Mouse (Mus musculus) heart, embryonic 12.5 days (tissue): ENCODE measurements around the gene Gab1. TPM values are rescaled to one million over a fixed set of nuclear protein-coding genes. Genes with fewer than 3 reads are reported as not detected.

ENCODE experiments used
- ATAC-seq: fragments of 200-750 bp; cut with Nextera tagmentation; 2 replicates; pipeline ENCODE4 v1.8.0; 2017; ENCODE audit warnings: moderate TSS enrichment, moderate library complexity; ENCODE audit not compliant: insufficient number of reproducible peaks, low FRiP score
- H3K27ac ChIP-seq: fragments of 300-500 bp; sonication (generic); 2 replicates; pipeline ENCODE4 v1.5.1; 2016; ENCODE audit warnings: mild to moderate bottlenecking, moderate library complexity; ENCODE audit not compliant: poor library complexity, severe bottlenecking
- H3K27me3 ChIP-seq: fragments of 300-500 bp; sonication (generic); replicated peaks from 2 replicates; pipeline ENCODE4 v1.6.1; 2016; ENCODE audit warnings: mild to moderate bottlenecking, moderate library complexity
- H3K36me3 ChIP-seq: fragments of 300-500 bp; sonication (generic); 2 replicates; pipeline ENCODE4 v1.6.1; 2016; ENCODE audit warnings: mild to moderate bottlenecking, moderate library complexity
- H3K4me1 ChIP-seq: fragments of 300-500 bp; sonication (generic); replicated peaks from 2 replicates; pipeline ENCODE4 v1.6.1; 2016; ENCODE audit warnings: mild to moderate bottlenecking
- H3K4me2 ChIP-seq: fragments of 300-500 bp; sonication (generic); 2 replicates; pipeline ENCODE4 v1.6.1; 2016; ENCODE audit warnings: mild to moderate bottlenecking, moderate library complexity
- H3K4me3 ChIP-seq: fragments of 300-500 bp; sonication (generic); 2 replicates; pipeline ENCODE4 v1.5.1; 2016; ENCODE audit warnings: mild to moderate bottlenecking
- H3K9ac ChIP-seq: fragments of 300-500 bp; sonication (generic); 2 replicates; pipeline ENCODE4 v1.6.1; 2016; ENCODE audit warnings: mild to moderate bottlenecking, moderate library complexity
- H3K9me3 ChIP-seq: fragments of 300-500 bp; sonication (generic); replicated peaks from 2 replicates; pipeline ENCODE4 v1.6.1; 2016; ENCODE audit warnings: mild to moderate bottlenecking, moderate library complexity
- WGBS: fragments of 180-500 bp; shearing (Covaris S2); methylation state at CpG from one replicate; pipeline ENCODE4 v1.1.7; 2016; 5-methylcytosine and 5-hydroxymethylcytosine counted together
- polyA plus RNA-seq: library from polyadenylated mRNA; unstranded; fragments of >200 nt; fragmentation: Nextera tagmentation; extraction: Ambion mirVana; gene quantifications from 2 replicates; pipeline ENCODE4 v1.2.1, GENCODE M21; 2016

Gene Gab1
- polyA plus RNA-seq, 1 experiment from 2014 or later = 42.5 TPM

GRCm38 (mm10) chr8:80871400-80871799, 8.9 kb downstream of the Gab1 start:
- Histone ChIP-seq H3K4me3 (no peak overlapping the region), H3K27ac (peak overlapping the region; percentile 87), H3K4me1 (peaks cover 74% of the 10 kb centered on the region), H3K27me3 (no peaks in the 10 kb centered on the region), H3K36me3 (no peaks in the 10 kb centered on the region), H3K9me3 (no peaks in the 10 kb centered on the region), H3K9ac (0 out of 2 replicates have a peak overlapping the region, but pooled peaks have one; percentile 53), H3K4me2 (peak overlapping the region; percentile 56; the same call in 1 of the 2 replicates)
- 84% methylated on average over 6 of the region's 6 CpGs for WGBS
- no peak for ATAC-seq

DNA sequence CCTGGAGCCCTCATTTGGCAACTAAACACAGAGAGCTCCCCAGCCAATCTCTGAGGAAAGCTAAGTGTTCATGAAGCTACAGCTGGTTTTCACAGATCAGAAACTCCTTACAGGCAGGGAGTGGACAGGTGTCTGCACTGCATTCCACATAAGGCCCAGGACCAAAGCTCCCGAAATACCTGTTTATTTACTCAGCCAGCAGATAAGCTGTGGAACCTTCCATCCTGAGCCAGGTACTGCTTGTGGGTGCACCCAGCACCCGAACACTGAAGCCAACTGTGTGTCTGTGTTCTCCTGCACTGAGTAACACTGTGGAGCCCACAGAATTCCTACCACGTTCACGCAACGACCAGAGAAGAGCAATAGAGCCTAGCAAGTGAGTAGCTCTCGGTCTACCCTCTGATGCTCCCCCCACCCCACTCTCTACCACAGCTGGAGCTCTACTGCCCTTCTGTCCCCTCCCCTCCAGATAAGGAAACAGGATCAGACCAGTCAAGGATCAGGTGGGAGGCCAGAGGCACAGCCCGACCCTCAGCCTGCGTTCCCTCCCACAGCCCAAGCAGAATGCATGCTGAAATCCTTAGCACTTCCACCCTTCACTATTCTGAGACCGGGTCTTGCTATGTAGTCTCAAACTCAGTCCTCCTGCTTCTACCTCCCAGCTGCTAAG, 9.6 kb downstream of the Gab1 start:
- Histone ChIP-seq H3K27me3 (no peaks in the 10 kb centered on the region), H3K27ac (peak overlapping the region; percentile 87), H3K36me3 (no peaks in the 10 kb centered on the region), H3K4me3 (peak overlapping the region; percentile 6; the same call in 1 of the 2 replicates), H3K9ac (peak overlapping the region; percentile 53; the same call in 1 of the 2 replicates), H3K9me3 (no peaks in the 10 kb centered on the region), H3K4me2 (peak overlapping the region; percentile 56), H3K4me1 (peaks cover 81% of the 10 kb centered on the region)
- ATAC-seq = peak; percentile 70
- 25% methylated on average over 9 of the region's 9 CpGs for WGBS

DNA sequence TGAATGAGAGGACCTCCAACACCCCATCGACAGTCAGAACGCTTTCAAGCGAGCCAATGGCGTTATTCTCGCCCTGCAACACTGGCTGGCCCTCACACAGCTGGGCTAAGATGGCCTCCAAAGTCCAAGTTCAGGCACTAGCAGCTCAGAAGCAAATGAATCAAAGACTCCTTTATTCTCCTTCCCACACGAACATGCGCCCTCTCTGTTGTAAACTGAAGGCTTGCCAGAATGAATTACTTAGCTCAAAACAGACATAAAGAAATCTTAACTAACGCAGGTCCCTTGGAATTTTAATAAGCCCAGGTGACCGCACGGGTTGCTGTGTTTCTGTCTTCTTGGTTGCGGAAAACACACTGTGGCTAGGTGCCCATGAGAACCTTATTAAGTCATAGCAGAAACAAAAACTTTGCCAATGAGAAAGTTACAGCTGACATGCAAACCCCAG, 10.4 kb downstream of the Gab1 start:
- ATAC-seq = no peak
- WGBS = 53% methylated on average over 11 of the region's 11 CpGs
- no peak overlapping the region for H3K9ac ChIP-seq

DNA sequence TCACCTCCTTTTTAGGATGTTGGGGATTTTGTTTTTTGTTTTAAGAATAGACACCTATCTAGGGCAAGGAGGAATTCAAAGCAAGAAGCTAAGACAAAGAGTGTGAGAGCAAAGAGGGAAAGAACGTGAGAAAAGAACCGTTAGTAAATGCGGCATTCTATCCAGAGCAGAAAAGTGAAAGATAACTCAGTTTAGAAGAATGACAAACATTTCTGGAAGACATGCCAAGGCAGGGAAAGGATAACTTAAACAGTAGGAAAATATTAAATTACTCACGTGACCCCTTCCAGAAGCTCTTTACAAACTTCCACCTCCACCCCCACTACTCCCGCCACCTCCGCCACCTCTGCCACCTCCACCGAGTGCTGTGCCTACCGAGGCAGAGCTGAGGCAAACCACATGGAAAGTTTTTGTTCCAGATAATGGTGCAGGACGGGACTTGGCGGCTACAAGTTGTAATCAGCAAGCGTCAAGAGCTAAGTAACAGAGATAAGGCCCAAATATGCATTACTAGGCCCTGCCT, 11.5 kb downstream of the Gab1 start:
- no peaks in the 10 kb centered on the region for H3K9me3 ChIP-seq
- peak overlapping the region; percentile 56 for H3K4me2 ChIP-seq
- 4% methylated on average over 11 of the region's 11 CpGs for WGBS
- no peaks in the 10 kb centered on the region for H3K27me3 ChIP-seq
- H3K27ac ChIP-seq = peak overlapping the region; percentile 87
- peaks cover 83% of the 10 kb centered on the region for H3K4me1 ChIP-seq
- peak overlapping the region; percentile 34 for H3K4me3 ChIP-seq
- ATAC-seq = peak; percentile 70
- H3K9ac ChIP-seq = no peak overlapping the region
- peaks cover 10% of the 10 kb centered on the region for H3K36me3 ChIP-seq

More for the DNA sequence above, 10.4 kb downstream of the Gab1 start:
- no peaks in the 10 kb centered on the region for H3K9me3 ChIP-seq
- peaks cover 89% of the 10 kb centered on the region for H3K4me1 ChIP-seq
- H3K36me3 ChIP-seq = peaks cover 7% of the 10 kb centered on the region
- peak overlapping the region; percentile 87 for H3K27ac ChIP-seq
- no peaks in the 10 kb centered on the region for H3K27me3 ChIP-seq
- H3K4me2 ChIP-seq = peak overlapping the region; percentile 56
- H3K4me3 ChIP-seq = no peak overlapping the region

DNA sequence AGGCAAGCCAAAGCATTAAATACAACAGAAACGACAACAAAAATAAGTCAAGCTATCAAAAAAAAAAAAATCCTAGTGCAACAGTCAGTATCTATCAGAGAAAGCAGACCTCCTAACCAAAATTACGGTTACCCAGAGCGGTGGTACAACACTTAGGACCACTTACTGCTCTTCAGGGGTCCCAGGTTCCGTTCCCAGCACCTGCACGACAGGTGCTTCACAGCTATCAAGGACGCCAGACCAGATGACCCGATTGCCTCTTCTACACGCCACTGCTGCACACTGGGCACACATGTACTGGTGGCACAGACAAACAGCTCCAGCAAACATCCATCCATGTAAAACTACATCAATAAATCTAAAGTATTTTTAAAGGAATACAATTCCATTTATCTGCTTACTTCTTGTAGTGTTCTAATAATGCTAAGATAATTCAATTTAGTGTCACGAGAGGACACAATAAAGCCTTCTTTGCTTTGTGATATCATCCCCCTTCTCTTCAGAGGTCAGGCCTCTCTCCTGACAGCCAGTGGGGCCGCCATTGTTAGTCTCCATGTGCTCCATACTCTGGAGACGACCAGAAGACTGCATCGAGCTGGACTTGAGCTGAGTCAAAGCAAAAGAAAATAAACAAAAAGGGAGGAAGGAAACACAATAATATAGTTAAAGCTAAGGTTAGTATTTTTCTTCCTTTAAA, 12.2 kb downstream of the Gab1 start:
- H3K27me3 ChIP-seq = no peaks in the 10 kb centered on the region
- 67% methylated on average over 12 of the region's 12 CpGs for WGBS
- H3K9ac ChIP-seq = no peak overlapping the region; the same call in 1 of the 2 replicates
- peaks cover 83% of the 10 kb centered on the region for H3K4me1 ChIP-seq
- peak overlapping the region; percentile 19 for H3K4me3 ChIP-seq
- H3K27ac ChIP-seq = peak overlapping the region; percentile 84
- no peak for ATAC-seq
- no peaks in the 10 kb centered on the region for H3K9me3 ChIP-seq
- peaks cover 13% of the 10 kb centered on the region for H3K36me3 ChIP-seq
- H3K4me2 ChIP-seq = peak overlapping the region; percentile 57

- WGBS = 58% methylated on average over 3 of the region's 3 CpGs
- peaks cover 14% of the 10 kb centered on the region for H3K36me3 ChIP-seq
- H3K9me3 ChIP-seq = no peaks in the 10 kb centered on the region
- peak overlapping the region; percentile 57 for H3K4me2 ChIP-seq
- no peak overlapping the region for H3K9ac ChIP-seq
- H3K27me3 ChIP-seq = no peaks in the 10 kb centered on the region
- H3K27ac ChIP-seq = peak overlapping the region; percentile 84
- ATAC-seq = no peak
- H3K4me3 ChIP-seq = peak overlapping the region; percentile 19
- H3K4me1 ChIP-seq = peaks cover 83% of the 10 kb centered on the region
Measured at GRCm38 (mm10) chr8:80867598-80867997, 12.7 kb downstream of the Gab1 start.

DNA sequence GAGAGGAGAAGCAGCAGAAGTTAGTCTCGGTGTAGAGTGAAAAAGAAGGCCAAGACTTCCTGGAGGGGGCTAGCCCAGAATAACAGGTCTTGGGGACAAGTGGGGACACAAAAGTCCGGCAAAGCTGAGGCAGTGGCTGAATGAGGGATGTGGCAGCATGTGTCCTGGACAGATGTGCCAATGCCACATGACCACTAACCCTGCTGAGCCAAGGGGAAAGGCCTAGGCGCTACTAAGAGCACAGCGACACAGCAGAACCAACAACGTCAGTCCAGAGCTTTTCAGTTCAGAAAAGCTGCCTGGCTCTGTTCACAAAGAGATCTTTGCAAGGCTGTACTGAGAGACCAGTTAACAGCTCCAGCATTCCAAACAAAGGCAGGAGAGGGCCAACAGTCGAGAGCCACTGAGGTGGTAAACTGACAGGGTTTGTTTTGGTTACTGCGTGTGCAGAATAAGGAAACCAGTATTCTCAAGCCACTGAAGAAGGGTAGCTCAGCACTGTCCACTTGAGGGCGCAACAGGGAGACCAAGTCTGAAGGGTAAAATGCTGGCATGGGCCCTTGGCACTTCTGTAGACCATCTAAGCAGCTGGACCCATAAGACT, 15.0 kb downstream of the Gab1 start:
- Histone ChIP-seq H3K9ac (0 out of 2 replicates have a peak overlapping the region, but pooled peaks have one; percentile 28), H3K4me2 (no peak overlapping the region), H3K27me3 (no peaks in the 10 kb centered on the region), H3K36me3 (peaks cover 21% of the 10 kb centered on the region), H3K4me3 (no peak overlapping the region), H3K9me3 (no peaks in the 10 kb centered on the region), H3K4me1 (peaks cover 69% of the 10 kb centered on the region), H3K27ac (peak overlapping the region; percentile 84)
- no peak for ATAC-seq
- WGBS = 73% methylated on average over 8 of the region's 8 CpGs

GRCm38 (mm10) chr8:80863393-80863792, 16.9 kb downstream of the Gab1 start:
- WGBS = 94% methylated on average over 5 of the region's 5 CpGs
- Histone ChIP-seq H3K9me3 (no peaks in the 10 kb centered on the region), H3K27ac (no peak overlapping the region), H3K9ac (no peak overlapping the region), H3K4me2 (no peak overlapping the region), H3K36me3 (peaks cover 27% of the 10 kb centered on the region), H3K27me3 (no peaks in the 10 kb centered on the region), H3K4me3 (no peak overlapping the region), H3K4me1 (peaks cover 62% of the 10 kb centered on the region)
- ATAC-seq = no peak

DNA sequence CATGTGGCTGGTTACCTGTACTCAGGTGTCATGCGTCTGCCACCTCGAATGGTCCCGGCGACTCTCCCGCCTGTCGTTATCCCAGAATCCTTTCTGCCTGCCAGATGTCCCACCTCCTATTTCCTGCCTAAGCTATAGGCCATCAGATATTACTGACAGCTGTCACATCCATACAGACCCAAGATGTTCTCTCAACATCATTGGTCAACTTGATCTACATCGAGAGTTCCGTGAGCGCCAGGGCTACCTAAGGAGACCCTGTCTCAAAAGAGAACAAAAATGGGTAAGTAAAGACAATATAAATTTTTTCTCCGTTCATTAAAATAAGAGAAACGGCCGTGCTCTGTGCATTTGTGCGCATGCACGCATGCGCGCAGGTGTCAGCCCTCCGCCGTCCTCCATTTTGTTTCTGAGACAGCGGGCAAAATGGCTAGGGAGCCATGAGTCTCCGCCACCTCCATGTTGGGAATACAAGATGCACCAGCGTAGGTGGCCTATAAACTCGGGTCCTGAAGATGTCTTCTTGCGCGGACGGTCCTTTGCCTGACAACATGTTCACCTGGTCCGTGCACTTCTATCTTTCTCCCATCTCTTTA, 21.0 kb downstream of the Gab1 start:
- Histone ChIP-seq H3K4me2 (no peak overlapping the region), H3K27me3 (no peaks in the 10 kb centered on the region), H3K4me1 (peaks cover 55% of the 10 kb centered on the region), H3K27ac (no peak overlapping the region), H3K4me3 (no peak overlapping the region), H3K9me3 (no peaks in the 10 kb centered on the region), H3K36me3 (peaks cover 25% of the 10 kb centered on the region), H3K9ac (no peak overlapping the region)
- 97% methylated on average over 26 of the region's 26 CpGs for whole genome bisulfite sequencing
- no peak for ATAC-seq

- 58% methylated on average over 12 of the region's 12 CpGs for WGBS
- no peak overlapping the region for H3K9ac ChIP-seq
- 0 out of 2 replicates have a peak, but pooled peaks have one; percentile 19 for ATAC-seq
- peak overlapping the region; percentile 55; the same call in 1 of the 2 replicates for H3K27ac ChIP-seq
- H3K9me3 ChIP-seq = no peaks in the 10 kb centered on the region
- no peaks in the 10 kb centered on the region for H3K27me3 ChIP-seq
- H3K36me3 ChIP-seq = peaks cover 21% of the 10 kb centered on the region
- peaks cover 57% of the 10 kb centered on the region for H3K4me1 ChIP-seq
- H3K4me2 ChIP-seq = 0 out of 2 replicates have a peak overlapping the region, but pooled peaks have one; percentile 21
- no peak overlapping the region for H3K4me3 ChIP-seq
Measured at GRCm38 (mm10) chr8:80857851-80858367, 22.4 kb downstream of the Gab1 start.
